Mouse (Mus musculus) intestine, embryonic 14.5 days (tissue): ENCODE data around the gene Edn2. TPM values are rescaled to one million over a fixed set of nuclear protein-coding genes. Genes with fewer than 3 reads are reported as not detected.

Experiments
- ATAC-seq: fragments of 200-750 bp; cut with Nextera tagmentation; replicated peaks from 2 replicates; pipeline ENCODE4 v1.8.0; 2017; ENCODE audit warnings: low read depth, moderate number of reproducible peaks, moderate TSS enrichment, moderate library complexity; ENCODE audit not compliant: low FRiP score, low TSS enrichment
- DNase-seq: peaks from one replicate; pipeline ENCODE4 v3.0.0-alpha.2; 2018; ENCODE audit warnings: low spot score
- H3K27ac ChIP-seq: fragments of 300-500 bp; sonication (generic); 2 replicates; pipeline ENCODE4 v1.5.1; 2014; ENCODE audit warnings: low read depth, mild to moderate bottlenecking, control low read depth
- H3K27me3 ChIP-seq: fragments of 300-500 bp; sonication (generic); replicated peaks from 2 replicates; pipeline ENCODE4 v1.6.1; 2014; ENCODE audit warnings: low read length, control low read depth; ENCODE audit not compliant: control insufficient read depth, insufficient read depth
- H3K36me3 ChIP-seq: fragments of 300-500 bp; sonication (generic); 2 replicates; pipeline ENCODE4 v1.6.1; 2014; ENCODE audit warnings: low read length, control low read depth; ENCODE audit not compliant: control insufficient read depth, insufficient read depth
- H3K4me1 ChIP-seq: fragments of 300-500 bp; sonication (generic); replicated peaks from 2 replicates; pipeline ENCODE4 v1.6.1; 2014; ENCODE audit warnings: low read length, control low read depth, mixed read lengths; ENCODE audit not compliant: control insufficient read depth, insufficient read depth
- H3K4me2 ChIP-seq: fragments of 300-500 bp; sonication (generic); 2 replicates; pipeline ENCODE4 v1.6.1; 2014; ENCODE audit warnings: low read length
- H3K4me3 ChIP-seq: fragments of 300-500 bp; sonication (generic); 2 replicates; pipeline ENCODE4 v1.5.1; 2014; ENCODE audit warnings: low read depth, low read length, control low read depth, mixed read lengths
- H3K9ac ChIP-seq: fragments of 300-500 bp; sonication (generic); 2 replicates; pipeline ENCODE4 v1.6.1; 2014; ENCODE audit warnings: mild to moderate bottlenecking, low read length
- H3K9me3 ChIP-seq: fragments of 300-500 bp; sonication (generic); 2 replicates; pipeline ENCODE4 v1.6.1; 2016; ENCODE audit warnings: low read length, control low read depth; ENCODE audit not compliant: control insufficient read depth
- WGBS: fragments of 180-500 bp; shearing (Covaris S2); extraction: QIAGEN DNeasy Blood & Tissue Kit; methylation state at CpG from one replicate; pipeline ENCODE4 v1.1.7; 2014; 5-methylcytosine and 5-hydroxymethylcytosine counted together
- polyA plus RNA-seq: library from polyadenylated mRNA; unstranded; fragments of >200 nt; fragmentation: Nextera tagmentation; extraction: Ambion mirVana; gene quantifications from 2 replicates; pipeline ENCODE4 v1.2.1, GENCODE M21; 2014

Edn2 gene
- polyA plus RNA-seq, 1 experiment from 2014 or later: 4.7 TPM

DNA sequence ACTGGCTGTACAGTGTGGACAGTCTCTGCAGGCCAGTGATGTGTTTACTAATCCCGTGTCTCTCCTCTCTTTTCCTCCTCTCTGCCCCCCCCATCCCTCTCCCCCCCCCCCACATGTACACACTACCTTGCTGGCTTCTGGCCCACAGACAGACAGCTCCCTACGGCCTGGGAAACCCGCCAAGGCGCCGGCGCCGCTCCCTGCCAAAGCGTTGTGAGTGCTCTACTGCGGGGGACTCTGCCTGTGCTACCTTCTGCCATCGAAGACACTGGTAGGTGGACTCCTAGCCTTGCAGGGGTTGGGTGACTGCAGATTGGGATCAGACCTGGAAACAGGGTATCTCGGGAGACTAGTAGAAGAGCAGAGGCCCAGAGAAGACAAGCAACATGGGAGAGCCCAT is 2.2 kb downstream of the Edn2 start:
- DNase-seq (no peak), ATAC-seq (peak; percentile 25; the same call in 1 of the 2 replicates)
- H3K27ac ChIP-seq: no peak overlapping the region
- no peak overlapping the region for H3K9ac ChIP-seq
- no peaks in the 10 kb centered on the region for H3K9me3 ChIP-seq
- 41% methylated on average over 11 of the region's 11 CpGs for whole genome bisulfite sequencing
- H3K4me1 ChIP-seq: peaks cover 22% of the 10 kb centered on the region
- H3K4me2 ChIP-seq: 0 out of 2 replicates have a peak overlapping the region, but pooled peaks have one; percentile 18
- no peak overlapping the region for H3K4me3 ChIP-seq
- H3K27me3 ChIP-seq: no peaks in the 10 kb centered on the region
- no peaks in the 10 kb centered on the region for H3K36me3 ChIP-seq

DNA sequence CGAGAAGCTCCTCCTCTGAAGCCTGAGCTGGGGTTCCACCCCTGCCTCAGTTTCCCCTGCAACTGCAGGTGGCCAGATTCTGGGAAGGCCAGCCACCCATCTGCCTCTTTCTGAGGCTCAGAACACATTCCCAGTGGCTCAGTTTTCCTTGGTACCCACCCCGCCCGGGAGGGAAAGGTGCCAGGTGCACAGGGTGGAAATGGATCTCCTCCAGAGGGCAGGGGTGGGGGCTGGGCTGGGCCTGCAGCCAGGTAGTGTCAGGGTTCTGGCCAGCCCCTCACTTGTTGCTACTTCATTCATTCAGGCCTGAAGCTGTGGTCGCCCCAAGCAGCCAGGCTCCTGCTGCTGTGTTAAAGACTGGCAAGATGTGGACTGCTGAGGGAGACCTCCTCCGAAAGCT is 3.3 kb downstream of the Edn2 start:
- Histone ChIP-seq H3K4me2 (no peak overlapping the region), H3K4me3 (no peak overlapping the region), H3K36me3 (no peaks in the 10 kb centered on the region), H3K4me1 (peaks cover 18% of the 10 kb centered on the region), H3K27ac (no peak overlapping the region), H3K9ac (no peak overlapping the region), H3K27me3 (no peaks in the 10 kb centered on the region), H3K9me3 (no peaks in the 10 kb centered on the region)
- ATAC-seq: no peak
- WGBS: 84% methylated on average over 5 of the region's 5 CpGs
- DNase-seq: no peak

DNA sequence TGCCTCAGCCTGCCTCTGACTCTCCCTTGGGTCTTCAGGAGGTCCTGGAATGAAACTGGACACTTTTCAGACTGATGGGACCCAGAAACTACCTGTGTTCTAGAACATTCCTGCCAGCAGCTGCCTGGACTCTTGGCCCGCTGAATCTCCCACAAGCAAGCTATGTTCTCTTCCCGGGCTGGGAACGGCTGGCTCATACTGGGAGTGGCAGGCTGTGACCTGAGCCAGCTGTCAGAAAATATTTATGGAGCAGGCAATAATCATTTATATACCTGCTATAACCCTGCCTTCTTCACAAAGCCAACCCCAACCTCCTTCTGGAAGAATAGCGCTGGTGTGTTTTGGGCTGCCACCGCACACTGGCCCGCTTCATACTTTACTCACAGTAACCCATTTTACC is 6.8 kb downstream of the Edn2 start:
- ATAC-seq (0 out of 2 replicates have a peak, but pooled peaks have one; percentile 17), DNase-seq (no peak)
- WGBS: 62% methylated on average over 6 of the region's 6 CpGs

DNA sequence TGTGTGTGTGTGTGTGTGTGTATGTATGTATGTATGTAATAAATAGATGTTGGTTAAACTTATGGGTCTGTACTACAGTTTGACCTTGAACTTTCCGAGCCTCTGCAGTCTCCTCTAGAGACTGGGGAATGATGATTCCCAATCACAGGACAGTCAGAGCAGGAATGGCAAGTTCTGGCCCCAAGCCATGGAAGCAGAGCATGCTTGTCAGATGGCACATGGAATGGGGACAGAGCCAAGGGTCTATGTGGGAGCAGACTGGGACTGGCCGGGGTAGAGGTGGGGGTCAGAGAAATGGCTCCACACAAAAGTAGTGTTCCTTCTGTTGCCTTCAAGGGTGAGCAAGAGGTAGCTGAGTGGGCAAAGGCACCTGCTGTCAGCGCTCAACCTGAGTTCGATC is 7.3 kb downstream of the Edn2 start:
- ATAC-seq: no peak
- H3K4me2 ChIP-seq: no peak overlapping the region
- 84% methylated on average over 4 of the region's 4 CpGs for WGBS
- DNase-seq: no peak
- H3K4me3 ChIP-seq: no peak overlapping the region
- peaks cover 15% of the 10 kb centered on the region for H3K4me1 ChIP-seq
- H3K27me3 ChIP-seq: no peaks in the 10 kb centered on the region
- no peak overlapping the region for H3K27ac ChIP-seq
- H3K9me3 ChIP-seq: no peaks in the 10 kb centered on the region
- H3K36me3 ChIP-seq: no peaks in the 10 kb centered on the region
- H3K9ac ChIP-seq: no peak overlapping the region

More for the DNA sequence above, 6.8 kb downstream of the Edn2 start:
- no peak overlapping the region for H3K9ac ChIP-seq
- no peaks in the 10 kb centered on the region for H3K27me3 ChIP-seq
- no peak overlapping the region for H3K27ac ChIP-seq
- no peaks in the 10 kb centered on the region for H3K9me3 ChIP-seq
- H3K4me2 ChIP-seq: no peak overlapping the region
- no peaks in the 10 kb centered on the region for H3K36me3 ChIP-seq
- H3K4me3 ChIP-seq: no peak overlapping the region
- H3K4me1 ChIP-seq: peaks cover 15% of the 10 kb centered on the region

DNA sequence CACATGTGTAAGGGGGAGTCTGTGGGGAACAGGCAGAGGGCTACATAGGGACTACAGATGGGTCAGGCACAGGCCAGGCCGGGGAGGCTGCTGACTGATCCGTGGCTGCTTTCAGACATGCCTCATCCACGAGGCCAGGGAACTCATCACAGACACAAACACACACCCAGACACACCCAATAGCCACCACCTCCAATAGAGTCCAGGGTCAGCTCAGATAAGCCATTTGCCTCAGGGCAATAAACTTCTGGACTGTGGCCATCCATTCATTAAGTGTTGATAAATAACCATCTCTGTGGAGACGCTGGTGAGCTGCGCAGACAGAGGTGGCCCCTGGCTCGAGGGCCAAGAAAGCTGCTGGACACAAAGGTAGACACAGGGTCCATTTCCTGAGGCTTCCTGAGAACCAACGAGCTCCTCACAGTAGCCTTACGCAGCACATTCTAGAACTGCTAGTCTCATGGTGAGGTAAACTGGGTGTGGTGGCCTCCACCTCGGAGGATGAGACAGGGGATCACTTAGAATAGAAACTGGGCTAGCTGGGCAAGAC is 9.5 kb downstream of the Edn2 start:
- Histone ChIP-seq H3K9ac (no peak overlapping the region), H3K27ac (no peak overlapping the region), H3K4me3 (no peak overlapping the region), H3K36me3 (no peaks in the 10 kb centered on the region), H3K9me3 (no peaks in the 10 kb centered on the region), H3K27me3 (no peaks in the 10 kb centered on the region), H3K4me1 (peaks cover 15% of the 10 kb centered on the region), H3K4me2 (no peak overlapping the region)
- DNase-seq (no peak), ATAC-seq (peak; percentile 26; the same call in 1 of the 2 replicates)
- 23% methylated on average over 9 of the region's 9 CpGs for WGBS

DNA sequence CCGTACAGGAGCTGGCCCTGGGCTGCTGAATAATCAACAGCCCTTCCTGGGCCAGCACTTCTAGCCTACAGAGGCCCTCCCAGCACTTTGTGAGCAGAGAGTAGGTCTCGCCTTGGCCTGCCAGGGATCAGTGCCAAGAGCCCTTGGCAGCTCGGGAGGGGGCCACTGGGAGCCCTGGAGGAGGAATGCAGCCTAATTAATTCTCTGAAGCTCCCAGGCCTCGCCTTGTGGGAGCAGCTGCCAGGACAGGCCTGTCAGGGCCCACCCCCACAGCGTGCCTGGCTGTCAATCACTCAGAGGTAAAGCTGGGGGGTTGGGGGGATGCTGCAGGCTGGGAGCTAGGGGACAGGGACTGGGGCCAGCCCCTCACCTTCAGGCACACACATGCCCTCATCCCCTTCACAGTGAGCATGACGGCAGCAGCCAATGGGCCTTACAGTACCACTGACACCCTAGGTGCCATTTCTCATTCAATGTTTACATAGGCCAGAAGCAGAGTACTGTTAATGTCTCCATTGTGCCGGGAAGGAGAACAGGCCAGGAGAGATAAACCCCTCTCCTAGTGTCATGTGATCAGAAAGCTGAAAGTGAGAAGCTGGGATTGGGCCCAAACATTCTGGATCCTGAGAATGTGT is 11.2 kb downstream of the Edn2 start:
- peak; percentile 33; the same call in 1 of the 2 replicates for ATAC-seq

DNA sequence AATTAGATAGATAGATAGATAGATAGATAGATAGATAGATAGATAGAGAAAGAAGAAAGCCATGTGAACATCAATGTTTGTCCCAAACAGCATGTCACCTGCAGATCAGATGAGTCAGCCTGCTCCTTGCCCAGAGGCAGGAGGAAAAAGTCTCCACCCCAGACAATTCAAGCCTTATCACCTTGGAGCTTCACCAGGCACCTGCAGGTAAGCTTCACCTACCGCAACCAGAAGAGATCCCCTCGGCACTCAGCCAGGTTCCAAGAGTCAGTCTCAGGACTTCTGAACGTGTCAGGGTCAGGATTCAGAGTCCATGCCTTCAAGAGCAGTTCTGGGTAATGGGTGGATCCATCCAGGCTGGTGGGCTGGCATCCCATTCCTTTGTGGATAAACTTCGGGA is 18.1 kb downstream of the Edn2 start:
- ATAC-seq (no peak), DNase-seq (no peak)
- H3K27me3 ChIP-seq: no peaks in the 10 kb centered on the region
- no peak overlapping the region for H3K4me3 ChIP-seq
- no peaks in the 10 kb centered on the region for H3K9me3 ChIP-seq
- H3K27ac ChIP-seq: no peak overlapping the region
- no peak overlapping the region for H3K9ac ChIP-seq
- no peaks in the 10 kb centered on the region for H3K36me3 ChIP-seq
- H3K4me2 ChIP-seq: no peak overlapping the region
- 75% methylated on average over 4 of the region's 4 CpGs for WGBS
- H3K4me1 ChIP-seq: no peaks in the 10 kb centered on the region

More for the DNA sequence above, 11.2 kb downstream of the Edn2 start:
- Histone ChIP-seq H3K4me2 (no peak overlapping the region), H3K36me3 (no peaks in the 10 kb centered on the region), H3K27ac (peak overlapping the region; percentile 9; the same call in 1 of the 2 replicates), H3K9me3 (no peaks in the 10 kb centered on the region), H3K4me1 (peaks cover 15% of the 10 kb centered on the region), H3K4me3 (no peak overlapping the region), H3K9ac (no peak overlapping the region), H3K27me3 (no peaks in the 10 kb centered on the region)
- 17% methylated on average over 7 of the region's 7 CpGs for WGBS
- no peak for DNase-seq

DNA sequence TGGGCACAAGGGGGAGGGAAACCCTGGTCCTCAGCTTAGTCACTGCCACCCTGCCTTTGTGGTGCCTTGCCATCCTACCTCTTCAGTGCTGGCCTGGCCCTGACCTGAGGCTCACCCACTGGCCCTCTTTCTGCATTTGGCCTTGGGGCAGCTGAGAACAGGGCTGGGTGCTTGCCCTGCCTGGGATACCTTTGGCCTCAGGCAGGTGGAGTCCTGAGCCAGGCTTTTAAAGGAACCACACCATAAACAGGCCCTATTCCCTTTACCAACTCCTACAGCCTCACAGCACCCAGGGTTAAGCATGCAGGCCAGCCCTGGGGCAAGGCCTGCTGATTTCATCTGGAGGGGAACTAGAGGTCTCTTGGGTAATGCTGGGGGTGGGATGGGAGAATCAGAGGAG is 19.5 kb downstream of the Edn2 start:
- Histone ChIP-seq H3K4me2 (no peak overlapping the region), H3K27ac (no peak overlapping the region), H3K27me3 (no peaks in the 10 kb centered on the region), H3K4me1 (no peaks in the 10 kb centered on the region), H3K36me3 (no peaks in the 10 kb centered on the region), H3K4me3 (no peak overlapping the region), H3K9ac (no peak overlapping the region), H3K9me3 (no peaks in the 10 kb centered on the region)
- no peak for ATAC-seq
- DNase-seq: no peak
